Mouse (Mus musculus) cerebellum, adult 9-10 months (tissue): ENCODE data around the gene Itpr1.

Source experiments
- DNase-seq: peaks from one replicate; pipeline ENCODE4 v3.0.0; 2022

Gene Itpr1

DNA sequence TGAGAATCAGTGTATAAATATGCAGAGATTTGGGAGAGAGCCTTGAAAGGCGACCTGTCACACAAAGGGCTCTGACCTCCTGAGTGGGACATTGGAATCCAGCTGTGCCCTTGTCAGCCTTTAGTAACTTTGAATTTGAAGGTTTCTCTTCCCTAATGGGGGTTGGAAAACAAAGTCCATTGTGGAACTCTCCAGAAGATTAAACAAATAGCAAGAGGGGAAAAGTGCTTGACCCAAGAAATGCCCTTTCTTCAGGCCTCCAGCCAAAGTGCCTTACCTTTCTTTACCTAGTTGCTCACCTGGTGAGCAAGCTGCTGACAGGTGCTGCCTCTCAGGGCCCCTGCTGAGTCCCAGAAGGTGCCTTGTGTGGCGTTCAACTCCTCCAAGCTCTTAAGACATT lies 236.0 kb downstream of the Itpr1 start:
- no peak for DNase-seq

DNA sequence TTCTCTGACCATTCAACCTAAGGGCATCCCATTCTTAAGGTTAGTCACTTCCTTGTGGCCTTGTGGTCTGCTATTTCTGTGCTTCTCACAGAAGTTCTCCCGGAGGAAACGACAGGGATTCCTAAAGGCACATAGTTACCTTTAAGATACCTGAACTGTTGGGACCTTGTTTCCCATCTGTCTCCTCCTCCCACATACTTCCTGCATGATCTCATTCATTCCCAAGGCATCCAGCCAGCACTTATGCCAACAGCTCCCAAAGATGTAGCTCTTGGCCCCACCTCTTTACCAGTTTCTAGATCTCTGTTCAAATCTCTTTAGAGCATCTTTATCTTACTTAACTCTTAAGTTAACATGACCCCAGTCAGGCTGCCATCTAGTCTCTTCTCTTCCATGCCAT lies 238.6 kb downstream of the Itpr1 start:
- DNase-seq = peak; percentile 66

GRCm38 (mm10) chr6:108453618-108454017 lies 240.7 kb downstream of the Itpr1 start:
- DNase-seq = no peak

DNA sequence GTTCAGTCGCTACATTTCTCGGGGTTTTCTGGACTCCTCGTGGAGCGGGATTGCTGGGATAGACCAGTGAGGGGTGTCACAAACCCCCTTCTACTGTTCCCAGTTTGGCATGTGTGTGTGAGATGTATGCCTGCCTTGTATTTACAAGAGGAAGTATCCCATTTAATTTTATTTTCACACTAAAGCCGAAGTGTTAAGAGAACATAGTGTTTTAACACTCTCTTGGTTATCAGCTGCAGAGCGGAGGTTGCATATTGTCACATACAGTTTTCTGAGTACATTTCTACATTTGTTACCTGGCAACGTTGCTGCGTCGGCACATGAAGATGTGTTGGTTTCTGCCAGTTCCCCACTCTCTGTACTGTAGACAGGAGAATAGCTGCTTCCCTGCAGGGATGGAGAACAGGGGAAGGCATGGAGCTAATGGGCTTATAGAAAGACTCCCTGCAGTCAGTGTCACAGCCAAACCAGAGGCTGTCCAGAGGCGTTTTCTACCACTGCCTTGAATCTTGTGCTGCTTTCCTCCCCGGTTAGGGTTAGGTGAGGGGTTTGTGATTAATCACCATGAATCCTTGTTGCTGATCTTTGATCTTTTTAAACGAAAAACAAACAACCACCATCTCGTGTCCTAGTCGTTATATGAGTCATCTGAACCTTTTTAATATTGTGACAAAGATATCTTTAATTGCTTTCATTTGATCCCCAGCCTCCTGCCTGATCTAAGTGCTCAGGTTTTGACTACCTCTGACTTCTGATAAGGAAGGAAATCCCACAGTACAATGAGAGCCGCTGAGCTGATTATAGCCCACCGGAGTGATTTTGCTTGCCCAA lies 241.4 kb downstream of the Itpr1 start:
- DNase-seq = no peak

- DNase-seq = peak; percentile 61
These were observed 242.3 kb downstream of the Itpr1 start for GRCm38 (mm10) chr6:108454979-108455836.

DNA sequence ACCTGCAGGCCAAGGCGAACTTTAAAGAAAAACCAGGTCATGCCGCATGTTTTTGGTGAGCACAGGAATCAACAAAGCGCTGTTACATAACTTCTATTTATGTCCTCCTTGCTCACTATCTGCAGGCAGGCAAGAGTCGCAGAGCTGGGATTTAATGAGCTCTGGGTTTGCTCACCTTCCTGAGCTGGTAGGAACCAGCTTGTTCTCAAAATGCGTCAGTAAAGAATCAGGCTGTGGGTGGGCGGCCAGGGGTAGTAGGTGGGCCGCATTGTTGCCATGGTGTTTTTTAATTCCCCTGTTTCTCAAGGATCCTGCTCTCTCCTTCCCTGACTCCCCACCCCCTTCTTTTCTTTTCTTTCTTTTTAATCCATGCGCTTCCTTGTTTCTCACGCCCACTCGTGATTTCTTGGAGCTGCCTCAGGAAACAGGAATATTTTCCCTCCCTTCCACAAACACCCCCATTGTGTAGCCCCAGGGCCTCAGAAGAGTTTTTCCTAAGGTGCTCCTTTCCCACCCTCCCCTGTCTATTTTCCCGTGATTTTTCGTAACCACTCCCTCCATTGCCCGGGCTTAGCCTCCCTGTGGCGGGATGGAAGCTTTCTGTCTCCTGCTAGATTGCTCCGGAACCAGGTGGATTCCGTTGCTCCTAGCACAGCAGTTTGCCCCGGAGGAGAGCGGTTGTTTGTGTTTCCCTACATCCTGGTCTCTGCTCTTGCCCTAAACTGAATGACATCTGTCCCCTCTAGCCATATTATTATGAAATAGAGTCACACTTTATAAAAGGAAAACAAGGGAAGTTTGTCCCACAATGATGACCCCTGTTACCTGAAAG lies 243.6 kb downstream of the Itpr1 start:
- peak; percentile 90 for DNase-seq

DNA sequence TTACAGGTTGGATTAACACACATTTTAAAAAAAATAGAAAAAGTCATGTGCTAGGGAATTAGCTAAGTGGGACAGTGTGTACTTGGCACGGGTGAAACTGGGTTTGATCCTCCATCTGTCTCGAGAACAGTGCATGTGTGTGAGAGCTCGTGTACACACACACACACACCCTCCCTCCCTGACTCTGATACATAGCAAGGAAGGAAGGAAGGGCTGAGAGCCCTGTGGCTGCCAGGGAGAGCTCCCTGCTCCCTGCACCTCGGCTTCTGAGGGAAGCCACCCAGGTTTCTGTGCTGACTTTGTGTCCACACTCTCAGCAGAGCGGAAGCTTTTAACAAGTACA lies 244.1 kb downstream of the Itpr1 start:
- DNase-seq = peak; percentile 93

DNA sequence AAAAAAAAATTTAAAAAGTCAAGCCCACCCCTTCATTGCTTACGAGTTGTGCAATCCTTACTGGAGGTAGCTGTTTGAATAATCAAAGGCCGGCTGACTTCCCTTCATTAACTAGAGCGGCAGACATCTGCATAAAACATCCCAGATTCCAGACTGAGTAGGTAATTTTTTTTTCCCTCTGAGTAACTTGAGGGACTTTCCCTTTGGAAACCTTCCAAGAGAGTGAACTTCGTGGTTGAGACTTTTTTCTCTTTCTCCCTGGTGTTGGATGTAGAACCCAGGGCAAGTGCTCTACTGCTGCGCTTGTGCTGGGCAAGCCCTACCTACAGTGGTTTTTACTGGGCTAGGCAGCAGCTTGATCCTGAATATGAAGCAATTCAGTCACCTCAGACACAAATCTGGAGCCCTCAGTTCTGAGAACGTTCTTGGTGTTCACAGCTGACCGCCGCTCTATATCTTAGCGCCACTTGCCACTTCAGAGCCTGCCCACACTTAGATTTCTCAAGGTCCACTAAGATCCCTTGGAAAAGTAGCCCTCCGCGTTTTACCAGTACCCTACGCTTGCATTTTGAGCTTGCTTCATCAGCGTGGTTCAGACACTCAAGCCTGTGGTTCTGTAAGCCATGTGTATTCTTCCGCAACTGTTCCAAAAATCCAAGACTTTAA lies 244.8 kb downstream of the Itpr1 start:
- DNase-seq = peak; percentile 68

DNA sequence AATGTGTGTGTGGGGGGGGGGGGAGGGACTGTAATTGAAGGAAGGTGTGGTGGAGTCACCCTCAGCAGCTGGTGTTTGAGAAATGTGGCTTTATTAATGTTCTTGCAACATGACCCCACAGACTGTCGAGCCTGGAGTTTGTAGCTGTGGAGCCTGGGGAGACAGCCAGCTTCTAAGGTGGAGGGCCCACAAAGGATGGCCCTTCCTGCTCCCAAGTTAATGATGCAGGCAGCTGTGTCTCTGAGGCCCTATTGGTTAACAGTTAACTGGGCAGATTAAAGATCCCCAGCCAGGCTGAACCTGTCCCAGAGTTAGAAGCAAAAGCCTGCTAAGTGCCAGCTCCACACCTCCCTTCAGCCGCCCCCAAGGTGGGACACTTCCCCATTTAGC lies 245.3 kb downstream of the Itpr1 start:
- no peak for DNase-seq

GRCm38 (mm10) chr6:108458826-108459225 lies 245.9 kb downstream of the Itpr1 start:
- no peak for DNase-seq

GRCm38 (mm10) chr6:108464308-108464979 lies 251.5 kb downstream of the Itpr1 start:
- no peak for DNase-seq

GRCm38 (mm10) chr6:108465159-108465558 lies 252.3 kb downstream of the Itpr1 start:
- DNase-seq = no peak

DNA sequence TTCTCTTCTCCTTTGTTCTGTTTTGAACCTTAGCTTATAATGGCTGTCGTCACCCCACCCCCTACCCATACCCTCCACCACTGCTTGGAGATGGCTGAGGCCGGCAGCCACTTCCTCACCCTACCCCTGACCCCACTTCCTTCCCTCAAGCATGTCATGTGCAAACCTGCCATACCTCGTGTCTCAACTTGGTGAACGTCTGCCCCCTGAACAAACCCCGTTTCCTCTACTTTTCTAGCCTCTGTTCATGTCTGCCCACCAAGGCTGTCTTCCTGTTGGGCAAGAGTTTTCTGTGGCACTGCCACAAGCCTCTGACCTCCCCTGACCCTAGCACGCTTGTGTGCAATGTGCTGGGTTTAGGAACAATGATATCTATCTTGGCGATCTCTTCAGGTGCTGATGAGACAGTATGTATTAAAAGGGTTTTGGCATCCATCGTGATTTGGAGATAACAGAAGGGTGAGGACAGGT lies 253.2 kb downstream of the Itpr1 start:
- no peak for DNase-seq

DNA sequence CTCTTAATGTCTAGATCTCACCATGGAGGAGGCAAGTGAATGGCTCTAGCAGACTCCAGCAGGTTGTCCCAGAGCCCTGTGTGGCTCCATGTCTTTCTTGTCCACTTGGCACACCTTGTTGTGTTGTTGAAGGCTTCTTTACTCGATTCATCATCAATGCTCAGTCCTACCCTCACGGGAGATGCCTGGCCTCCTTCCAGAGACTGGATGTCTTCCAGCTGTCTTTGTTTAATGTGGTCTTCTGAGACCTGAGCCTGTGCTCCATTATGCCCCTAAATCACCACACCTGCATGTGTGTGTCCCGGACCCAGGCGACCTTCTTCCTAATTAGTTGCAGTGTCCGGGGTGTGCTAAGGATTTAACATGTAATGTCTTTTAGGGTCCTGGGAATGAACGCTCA lies 254.7 kb downstream of the Itpr1 start:
- DNase-seq = peak; percentile 17

GRCm38 (mm10) chr6:108468226-108468825 lies 255.4 kb downstream of the Itpr1 start:
- no peak for DNase-seq

GRCm38 (mm10) chr6:108471878-108472277 lies 259.0 kb downstream of the Itpr1 start:
- DNase-seq = no peak

DNA sequence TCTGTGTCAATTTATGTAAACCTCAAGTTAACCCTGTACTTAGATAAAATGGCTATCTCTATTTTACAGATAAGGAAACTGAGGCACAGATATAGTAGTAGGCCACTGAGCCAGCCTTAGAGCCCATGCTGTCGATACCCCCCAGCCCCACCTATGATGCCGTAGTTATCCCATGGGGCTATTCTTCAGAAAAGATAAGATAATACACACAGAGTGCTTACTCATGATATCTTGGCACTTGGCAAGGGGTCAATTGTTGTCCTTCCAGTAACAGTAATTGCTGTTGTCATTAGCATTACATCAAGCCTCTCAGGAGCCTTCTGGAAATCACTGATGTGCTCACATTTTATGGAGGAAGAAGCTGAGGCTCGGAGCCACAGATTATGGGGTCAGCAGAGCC lies 259.9 kb downstream of the Itpr1 start:
- no peak for DNase-seq

DNA sequence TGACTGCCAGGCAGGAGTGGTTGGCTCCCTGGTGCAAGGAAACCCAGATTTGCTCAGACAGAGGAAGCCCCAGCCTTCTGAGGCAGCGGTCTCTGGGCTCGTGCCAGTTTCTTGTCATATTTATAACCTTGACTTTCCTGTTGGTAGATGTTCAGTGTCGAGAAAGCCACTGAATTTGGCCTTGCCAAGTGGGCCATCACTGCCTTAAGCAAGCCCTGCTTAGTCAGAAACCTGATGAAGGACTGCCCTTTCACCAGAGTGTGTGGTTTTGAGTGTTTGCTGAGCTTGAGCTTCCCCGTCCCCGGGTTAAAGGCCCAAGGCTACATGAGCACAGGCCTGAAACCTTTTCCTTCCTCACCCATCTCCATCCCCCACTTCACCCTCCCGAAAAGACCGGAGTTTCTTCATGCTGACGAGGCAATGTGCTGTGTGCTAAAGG lies 263.9 kb downstream of the Itpr1 start:
- no peak for DNase-seq

GRCm38 (mm10) chr6:108477602-108478001 lies 264.7 kb downstream of the Itpr1 start:
- no peak for DNase-seq

- DNase-seq = no peak
These were observed 268.3 kb downstream of the Itpr1 start for GRCm38 (mm10) chr6:108481190-108481589.

DNA sequence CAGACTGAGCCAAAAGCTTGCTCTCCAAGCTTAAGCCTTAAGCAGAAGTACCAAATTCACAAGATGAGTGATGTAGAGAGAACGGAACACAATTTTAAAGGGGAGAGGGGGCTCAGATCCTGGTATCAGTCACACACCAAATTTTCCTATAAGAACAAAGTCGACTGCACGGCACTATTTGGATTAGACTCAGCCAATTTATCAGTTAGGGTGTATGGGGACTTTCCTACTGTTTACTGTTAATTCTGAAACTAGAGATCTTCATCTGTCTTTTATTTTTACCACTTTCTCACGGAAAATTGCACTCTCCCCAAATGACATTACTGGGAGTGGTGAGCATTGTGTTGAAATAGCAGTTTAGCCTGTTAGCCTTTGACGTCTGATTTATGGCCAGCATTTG lies 269.6 kb downstream of the Itpr1 start:
- DNase-seq = no peak
